Mouse (Mus musculus) heart, postnatal 0 days (tissue): ENCODE data around the gene Jak1. TPM values are rescaled to one million over a fixed set of nuclear protein-coding genes. Genes with fewer than 3 reads are reported as not detected.

Source experiments
- ATAC-seq: fragments of 200-750 bp; cut with Nextera tagmentation; 2 replicates; pipeline ENCODE4 v1.8.0; 2017; ENCODE audit warnings: low read depth, moderate number of reproducible peaks, moderate library complexity; ENCODE audit not compliant: insufficient read depth
- DNase-seq: peaks from one replicate; pipeline ENCODE4 v3.0.0-alpha.2; 2016; ENCODE audit warnings: low spot score
- H3K27ac ChIP-seq: fragments of 300-500 bp; sonication (generic); 2 replicates; pipeline ENCODE4 v1.5.1; 2014; ENCODE audit warnings: low read depth, mild to moderate bottlenecking
- H3K27me3 ChIP-seq: fragments of 300-500 bp; sonication (generic); 2 replicates; pipeline ENCODE4 v1.6.1; 2014; ENCODE audit warnings: low read length, mixed read lengths; ENCODE audit not compliant: control insufficient read depth, insufficient read depth
- H3K36me3 ChIP-seq: fragments of 300-500 bp; sonication (generic); replicated peaks from 2 replicates; pipeline ENCODE4 v1.6.1; 2014; ENCODE audit warnings: low read length, mixed read lengths; ENCODE audit not compliant: control insufficient read depth, insufficient read depth
- H3K4me1 ChIP-seq: fragments of 300-500 bp; sonication (generic); 2 replicates; pipeline ENCODE4 v1.6.1; 2014; ENCODE audit warnings: antibody characterized with exemption; ENCODE audit not compliant: control insufficient read depth, insufficient read depth
- H3K4me2 ChIP-seq: fragments of 300-500 bp; sonication (generic); 2 replicates; pipeline ENCODE4 v1.6.1; 2014; ENCODE audit warnings: low read depth, mild to moderate bottlenecking, low read length, moderate library complexity
- H3K4me3 ChIP-seq: fragments of 300-500 bp; sonication (generic); 2 replicates; pipeline ENCODE4 v1.5.1; 2014; ENCODE audit warnings: low read depth, low read length
- H3K9ac ChIP-seq: fragments of 300-500 bp; sonication (generic); replicated peaks from 2 replicates; pipeline ENCODE4 v1.6.1; 2014; ENCODE audit warnings: low read depth, low read length, mixed read lengths
- H3K9me3 ChIP-seq: fragments of 300-500 bp; sonication (generic); replicated peaks from 2 replicates; pipeline ENCODE4 v1.6.1; 2016; ENCODE audit warnings: low read length; ENCODE audit not compliant: control insufficient read depth
- CTCF ChIP-seq: IDR thresholded peaks from 2 replicates; pipeline ENCODE4 v1.5.1; 2016; ENCODE audit warnings: antibody characterized with exemption, control low read depth, low read depth
- EP300 ChIP-seq: IDR thresholded peaks from 2 replicates; pipeline ENCODE4 v1.6.1; 2016; ENCODE audit warnings: antibody characterized with exemption, low read depth
- WGBS: fragments of 180-500 bp; shearing (Covaris S2); extraction: QIAGEN DNeasy Blood & Tissue Kit; methylation state at CpG from one replicate; pipeline ENCODE4 v1.1.7; 2014; 5-methylcytosine and 5-hydroxymethylcytosine counted together
- polyA plus RNA-seq: library from polyadenylated mRNA; unstranded; fragments of >200 nt; fragmentation: Nextera tagmentation; extraction: Ambion mirVana; gene quantifications from 2 replicates; pipeline ENCODE4 v1.2.1, GENCODE M21; 2015
- total RNA-seq: library from RNA; depleted of rRNA; stranded (reverse); fragments of >200 nt; gene quantifications from 2 replicates; pipeline ENCODE4 v1.2.3, GENCODE M21; 2014; ENCODE audit warnings: low replicate concordance

Gene Jak1
- total and polyA plus RNA-seq, 2 experiments from 2014 or later = 44.2 to 63.4 TPM

- H3K27me3 ChIP-seq = no peaks in the 10 kb centered on the region
- H3K27ac ChIP-seq = no peak overlapping the region
Observed at GRCm38 (mm10) chr4:101180681-101181080, 84.4 kb downstream of the Jak1 start.

GRCm38 (mm10) chr4:101179836-101180235, 85.2 kb downstream of the Jak1 start:
- 19% methylated on average over 6 of the region's 6 CpGs for WGBS
- H3K9me3 ChIP-seq = no peaks in the 10 kb centered on the region
- H3K9ac ChIP-seq = no peak overlapping the region
- no peak overlapping the region for H3K4me3 ChIP-seq
- TF ChIP-seq EP300 = 0 out of 2 replicates have a peak, but pooled peaks have one; percentile 61
- TF ChIP-seq CTCF = no peak
- no peak overlapping the region for H3K27ac ChIP-seq
- no peak for DNase-seq
- no peak overlapping the region for H3K4me2 ChIP-seq
- peak; percentile 45; the same call in 1 of the 2 replicates for ATAC-seq
- H3K36me3 ChIP-seq = peaks cover 41% of the 10 kb centered on the region
- H3K4me1 ChIP-seq = peaks cover 17% of the 10 kb centered on the region
- no peaks in the 10 kb centered on the region for H3K27me3 ChIP-seq

More at GRCm38 (mm10) chr4:101180681-101181080, 84.4 kb downstream of the Jak1 start:
- H3K4me1 ChIP-seq = peaks cover 17% of the 10 kb centered on the region
- ATAC-seq = no peak
- H3K4me2 ChIP-seq = no peak overlapping the region
- no peak overlapping the region for H3K4me3 ChIP-seq
- H3K36me3 ChIP-seq = peaks cover 41% of the 10 kb centered on the region
- no peaks in the 10 kb centered on the region for H3K9me3 ChIP-seq
- no peak for TF ChIP-seq CTCF
- no peak for TF ChIP-seq EP300
- no peak overlapping the region for H3K9ac ChIP-seq
- no peak for DNase-seq
- WGBS = 51% methylated on average over 5 of the region's 5 CpGs

- Histone ChIP-seq H3K4me3 (no peak overlapping the region), H3K36me3 (peaks cover 42% of the 10 kb centered on the region), H3K9me3 (no peaks in the 10 kb centered on the region), H3K4me2 (no peak overlapping the region), H3K27ac (no peak overlapping the region), H3K4me1 (peaks cover 17% of the 10 kb centered on the region), H3K27me3 (no peaks in the 10 kb centered on the region), H3K9ac (no peak overlapping the region)
- ATAC-seq (no peak), DNase-seq (no peak)
- 59% methylated on average over 5 of the region's 5 CpGs for WGBS
- no peak for TF ChIP-seq CTCF
- TF ChIP-seq EP300 = no peak
Observed at GRCm38 (mm10) chr4:101179076-101179475, 86.0 kb downstream of the Jak1 start.

- Histone ChIP-seq H3K27ac (no peak overlapping the region), H3K36me3 (peaks cover 47% of the 10 kb centered on the region), H3K27me3 (no peaks in the 10 kb centered on the region), H3K9ac (no peak overlapping the region), H3K4me3 (no peak overlapping the region), H3K9me3 (no peaks in the 10 kb centered on the region), H3K4me2 (no peak overlapping the region), H3K4me1 (peaks cover 17% of the 10 kb centered on the region)
- no peak for TF ChIP-seq EP300
- TF ChIP-seq CTCF = no peak
- ATAC-seq = no peak
- no peak for DNase-seq
- 90% methylated on average over 3 of the region's 3 CpGs for whole genome bisulfite sequencing
Observed at GRCm38 (mm10) chr4:101177796-101178195, 87.3 kb downstream of the Jak1 start.

GRCm38 (mm10) chr4:101176123-101176522, 89.0 kb downstream of the Jak1 start:
- 13% methylated on average over 6 of the region's 6 CpGs for WGBS
- peak overlapping the region; percentile 53 for H3K27ac ChIP-seq

More at GRCm38 (mm10) chr4:101176123-101176522, 89.0 kb downstream of the Jak1 start:
- Histone ChIP-seq H3K4me1 (peaks cover 17% of the 10 kb centered on the region), H3K4me3 (no peak overlapping the region), H3K27me3 (no peaks in the 10 kb centered on the region), H3K9ac (no peak overlapping the region), H3K36me3 (peaks cover 51% of the 10 kb centered on the region), H3K9me3 (no peaks in the 10 kb centered on the region), H3K4me2 (no peak overlapping the region)
- DNase-seq (peak; percentile 25), ATAC-seq (peak; percentile 76)
- TF ChIP-seq CTCF (no peak), EP300 (0 out of 2 replicates have a peak, but pooled peaks have one; percentile 57)
